Mouse (Mus musculus): ENCODE measurements around the gene Stra8.

The Stra8 gene

DNA sequence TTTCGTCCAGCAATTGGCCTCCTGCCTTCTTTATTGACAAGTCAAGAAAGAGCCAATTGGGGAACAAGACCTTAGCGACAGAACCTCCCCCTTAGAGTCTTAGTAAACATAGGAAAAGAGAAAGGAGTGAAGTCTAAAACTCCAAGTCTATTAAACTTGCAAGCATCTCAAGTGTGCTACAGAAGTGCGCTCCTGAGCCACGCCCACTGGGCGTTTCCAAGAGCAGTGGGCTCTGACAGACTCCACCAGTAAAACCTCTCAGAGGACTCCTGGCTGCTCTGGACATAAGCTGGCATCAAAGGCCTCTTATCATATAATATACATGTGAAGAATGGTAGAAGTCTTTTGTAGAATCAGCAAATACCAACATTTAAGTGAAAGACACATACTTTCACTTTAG, 16.5 kb upstream of the Stra8 start:
- no peak for DNase-seq (ENCODE audit: low spot score)

DNA sequence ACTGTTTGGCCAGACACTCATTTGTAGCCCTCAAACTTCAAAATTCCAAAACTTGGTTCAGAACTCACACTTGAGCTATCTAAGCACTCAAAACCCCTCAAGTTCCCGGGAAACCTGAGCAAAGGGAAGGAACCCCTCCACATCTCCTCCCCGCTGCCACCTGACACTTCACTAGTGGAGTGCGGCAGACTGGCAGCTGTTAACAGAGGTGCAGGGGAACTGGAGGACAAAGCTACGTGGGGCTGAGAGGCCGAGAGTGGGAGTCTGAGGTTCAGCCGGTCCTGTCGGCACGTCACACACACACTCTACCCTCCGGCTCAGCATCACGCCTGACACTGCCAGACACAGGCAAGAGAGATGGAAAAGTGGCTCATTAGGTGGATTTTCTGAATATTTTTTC, 16.1 kb upstream of the Stra8 start:
- DNase-seq (ENCODE audit: low spot score) = no peak

DNA sequence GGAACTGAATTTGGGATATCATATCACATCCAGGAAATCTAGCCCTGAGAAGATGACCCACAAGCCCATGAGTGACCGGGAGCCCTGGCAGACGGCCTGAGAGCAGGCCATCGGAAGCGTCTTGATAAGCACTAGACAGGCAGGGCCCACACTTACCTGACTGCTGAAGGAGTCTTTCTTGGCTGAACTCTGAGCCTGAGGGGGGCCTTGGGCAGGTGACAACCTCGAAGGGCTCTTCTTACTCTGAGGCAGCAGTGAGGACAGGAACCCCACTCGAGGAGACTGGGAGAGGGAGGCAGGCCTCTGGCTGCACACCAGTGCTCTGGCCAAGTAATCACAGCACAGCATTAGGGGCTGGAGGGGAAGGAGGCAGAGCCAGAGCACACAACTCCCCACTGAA, 15.6 kb upstream of the Stra8 start:
- DNase-seq (ENCODE audit: low spot score) = no peak

DNA sequence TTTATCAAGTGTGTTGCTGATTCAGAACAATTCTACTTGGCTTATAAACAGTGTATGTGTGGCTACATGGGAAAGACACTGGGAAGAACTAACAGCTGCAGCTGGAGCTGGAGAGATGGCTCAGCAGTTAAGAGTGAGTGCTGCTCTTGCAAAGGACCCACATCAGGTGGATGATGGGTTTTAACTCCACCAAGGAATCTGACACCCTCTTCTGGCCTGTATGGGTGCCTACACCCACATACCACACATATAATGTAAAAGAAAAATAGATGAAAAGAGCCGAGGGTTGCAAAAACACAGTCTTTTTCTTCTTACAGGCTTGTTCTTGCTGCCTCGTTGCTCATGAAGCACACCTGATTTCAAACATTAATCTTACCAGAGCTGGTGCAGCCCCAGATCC, 13.8 kb upstream of the Stra8 start:
- DNase-seq (ENCODE audit: low spot score) = no peak

DNA sequence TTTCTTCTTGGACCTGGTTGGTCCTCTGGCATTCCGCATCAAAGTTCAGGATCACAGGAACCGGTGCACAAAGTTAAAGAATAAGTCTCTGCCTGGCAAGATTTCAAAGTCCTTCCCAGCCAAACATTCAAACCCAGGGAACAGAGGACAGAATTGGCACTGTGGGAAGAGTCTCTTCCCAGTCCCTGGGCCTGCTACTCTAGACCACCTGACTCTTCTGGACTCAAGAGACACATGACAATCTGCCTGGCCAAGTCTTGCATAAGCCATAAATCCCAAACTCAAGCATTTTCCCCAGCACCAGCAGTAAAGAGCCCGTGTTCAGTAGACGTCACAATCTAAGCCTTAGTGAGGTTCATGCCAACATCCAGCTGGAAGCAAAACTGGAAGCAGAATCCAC, 13.3 kb upstream of the Stra8 start:
- DNase-seq (ENCODE audit: low spot score) = no peak

DNA sequence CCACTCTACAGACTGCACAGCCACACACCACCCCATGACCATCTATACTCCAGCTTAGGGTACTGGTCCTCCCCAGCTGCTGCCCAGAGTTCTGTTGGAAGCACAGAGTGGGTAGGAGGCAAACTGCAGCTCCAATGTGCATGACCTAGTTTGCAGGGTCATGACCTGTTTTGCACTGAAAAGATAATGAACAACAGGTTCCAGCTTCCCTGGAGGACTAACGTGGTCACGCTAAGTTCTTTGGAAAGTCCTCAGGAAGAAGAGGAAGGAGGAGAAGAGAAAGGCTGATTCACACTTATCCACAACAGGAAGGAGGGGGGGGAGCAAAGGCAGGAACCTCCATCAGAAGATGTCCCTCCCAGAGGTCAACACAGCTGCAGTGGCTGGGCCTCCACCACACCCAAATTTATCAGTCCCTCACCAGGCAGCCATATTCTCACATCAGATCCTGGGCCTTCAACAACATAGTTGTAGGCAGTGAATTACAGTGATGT, 12.8 kb upstream of the Stra8 start:
- no peak for DNase-seq (ENCODE audit: low spot score)

DNA sequence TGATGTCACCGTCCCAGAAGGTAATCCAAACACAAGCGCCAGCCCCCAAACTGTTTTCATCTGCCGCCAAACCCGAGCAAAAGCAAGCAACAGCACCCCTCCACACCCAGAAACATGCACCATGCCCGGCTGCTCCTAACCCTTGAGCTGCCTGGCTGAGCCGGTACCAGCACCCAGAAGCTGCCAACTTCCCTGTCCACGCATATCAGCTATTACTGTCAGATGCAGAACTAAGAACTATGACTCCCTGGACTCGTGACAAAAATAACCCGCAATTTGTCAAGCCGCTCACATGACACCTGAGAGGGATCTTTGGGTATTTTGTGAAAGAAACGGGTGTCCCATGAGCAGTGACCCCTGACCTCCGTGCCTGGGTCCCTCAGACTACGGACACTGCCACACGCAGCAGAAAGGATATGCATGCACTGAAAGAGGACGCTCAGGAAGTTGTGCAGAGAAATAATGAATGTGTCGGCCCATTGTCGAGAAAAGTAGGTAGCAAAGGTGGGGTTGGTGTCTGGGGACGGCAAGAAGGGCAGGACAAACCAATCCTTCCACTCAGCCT, 12.2 kb upstream of the Stra8 start:
- no peak for DNase-seq (ENCODE audit: low spot score)

DNA sequence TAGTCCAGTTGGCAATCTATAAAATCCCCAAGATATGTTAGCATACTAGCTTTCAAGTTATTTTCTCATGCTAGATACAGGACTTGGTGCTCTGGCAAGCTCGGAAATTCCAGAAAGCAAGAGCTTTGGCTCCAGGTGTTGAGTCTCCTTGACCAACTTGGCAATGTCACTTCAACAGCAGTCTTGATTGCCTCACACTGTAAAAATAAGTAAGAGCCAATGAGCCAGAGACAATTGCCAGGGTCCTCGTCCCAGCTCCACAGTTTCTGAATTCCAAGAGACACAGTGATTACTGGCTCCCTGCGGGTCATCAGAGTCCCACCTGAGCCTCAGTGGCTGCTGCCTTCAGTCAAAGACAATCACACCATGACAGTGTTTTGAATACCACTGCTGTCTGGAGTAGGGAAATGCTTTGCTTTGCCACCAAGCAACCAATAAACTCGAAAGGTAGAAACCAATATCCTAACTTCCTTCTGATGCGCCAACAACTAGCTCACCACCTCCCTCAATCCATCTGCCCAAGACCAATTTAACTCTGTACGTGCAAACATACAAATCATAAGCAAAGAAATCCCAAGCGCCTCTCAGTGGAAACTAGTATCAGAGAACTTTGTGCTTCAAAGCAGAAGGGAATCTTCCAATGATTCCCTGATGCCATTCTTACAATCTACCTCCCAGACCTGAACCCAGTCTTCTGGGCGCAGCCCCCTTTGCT, 10.2 kb upstream of the Stra8 start:
- no peak for DNase-seq (ENCODE audit: low spot score)

DNA sequence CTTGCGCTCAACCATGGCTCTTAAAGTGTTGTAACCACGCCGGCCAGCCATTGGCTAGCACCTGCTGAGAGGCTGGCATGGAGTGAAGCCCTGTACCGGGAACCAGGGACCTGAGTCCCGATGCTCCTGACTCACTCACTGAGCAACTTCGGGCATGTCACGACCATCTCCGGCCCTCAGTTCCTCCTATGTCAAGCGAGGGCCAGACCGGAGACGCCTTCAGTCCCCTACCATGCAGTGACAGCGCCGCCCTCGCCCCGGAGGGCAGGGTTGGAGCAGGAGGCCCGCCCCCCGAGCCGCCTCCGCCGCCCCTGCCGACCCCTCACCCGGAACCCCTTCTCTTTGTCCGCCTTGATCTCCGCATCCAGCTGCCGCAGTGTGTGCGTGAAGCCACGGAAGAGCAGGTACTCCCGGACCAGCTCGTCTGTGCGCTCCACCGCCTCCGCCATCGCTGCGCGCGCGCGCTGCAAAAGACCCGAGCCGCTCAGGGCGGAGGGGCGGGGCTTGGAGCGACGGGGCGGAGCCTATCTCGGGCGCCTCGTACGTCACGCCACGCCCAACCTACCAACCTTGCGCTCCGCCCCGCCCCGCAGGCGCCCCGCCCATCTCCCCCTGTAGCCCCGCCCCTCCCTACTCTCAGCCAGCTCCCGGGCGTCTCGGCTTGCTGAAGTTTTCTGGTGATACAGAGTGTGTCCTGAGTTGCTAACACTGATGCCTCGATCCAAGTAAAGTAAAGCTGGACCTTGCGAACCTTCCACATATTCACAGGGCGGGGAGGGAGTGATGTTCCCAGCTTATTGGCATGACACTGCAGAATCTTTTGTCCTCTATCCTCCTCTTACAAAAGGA, 9.4 kb upstream of the Stra8 start, which contains the start of gene Wdr91:
Gene Wdr91, minus strand, starts transcription at position 506 of the 849 bp plus-strand sequence.
- peak; percentile 95 for DNase-seq (ENCODE audit: low spot score)

DNA sequence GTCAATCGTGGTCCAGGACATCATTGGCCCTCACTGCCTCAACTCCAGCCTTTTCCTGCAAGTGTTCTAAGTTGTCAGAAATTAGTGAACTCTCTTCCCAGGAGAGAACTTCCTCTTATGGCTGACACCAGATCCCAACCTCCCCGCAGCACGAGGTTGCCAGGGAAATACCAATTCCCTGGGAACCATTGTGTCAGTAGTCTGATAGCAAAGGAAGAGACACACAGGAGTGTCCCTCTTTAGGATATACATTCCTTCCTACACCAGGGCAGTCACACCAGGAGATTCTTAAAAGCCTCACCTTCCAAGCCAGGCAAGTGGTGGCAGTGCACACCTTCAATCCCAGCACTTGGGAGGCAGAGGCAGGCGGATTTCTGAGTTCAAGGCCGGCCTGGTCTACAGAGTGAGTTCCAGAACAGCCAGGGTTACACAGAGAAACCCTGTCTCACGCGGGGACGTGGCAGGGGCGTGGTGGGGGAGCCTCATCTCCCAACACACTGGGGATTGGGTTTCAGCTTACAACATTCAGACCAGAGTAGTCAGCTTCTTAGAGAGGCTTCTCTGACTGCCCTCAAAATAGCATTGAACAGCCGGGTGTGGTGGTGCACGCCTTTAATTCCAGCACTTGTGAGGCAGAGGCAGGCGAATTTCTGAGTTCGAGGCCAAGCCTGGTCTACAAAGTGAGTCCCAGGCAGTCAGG, 6.5 kb upstream of the Stra8 start:
- DNase-seq (ENCODE audit: low spot score) = no peak

DNA sequence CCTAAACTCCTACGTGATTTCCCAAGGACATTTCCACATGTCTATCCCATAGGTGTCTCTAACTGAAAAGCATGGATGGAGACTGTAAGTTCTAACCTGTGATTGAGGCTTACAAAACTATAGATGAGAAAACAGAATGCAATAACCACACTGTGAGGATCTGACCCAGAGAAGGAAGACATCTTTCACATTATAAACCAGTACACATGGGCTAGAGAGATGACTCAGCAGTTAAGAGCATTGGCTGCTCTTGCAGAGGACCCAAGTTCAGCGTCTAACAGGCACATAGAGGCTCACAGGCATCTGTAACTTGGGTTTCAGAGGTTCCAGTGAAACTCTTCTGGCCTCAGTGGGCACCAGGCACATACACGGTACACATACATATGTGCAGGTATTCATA, 5.5 kb upstream of the Stra8 start:
- DNase-seq (ENCODE audit: low spot score) = no peak

DNA sequence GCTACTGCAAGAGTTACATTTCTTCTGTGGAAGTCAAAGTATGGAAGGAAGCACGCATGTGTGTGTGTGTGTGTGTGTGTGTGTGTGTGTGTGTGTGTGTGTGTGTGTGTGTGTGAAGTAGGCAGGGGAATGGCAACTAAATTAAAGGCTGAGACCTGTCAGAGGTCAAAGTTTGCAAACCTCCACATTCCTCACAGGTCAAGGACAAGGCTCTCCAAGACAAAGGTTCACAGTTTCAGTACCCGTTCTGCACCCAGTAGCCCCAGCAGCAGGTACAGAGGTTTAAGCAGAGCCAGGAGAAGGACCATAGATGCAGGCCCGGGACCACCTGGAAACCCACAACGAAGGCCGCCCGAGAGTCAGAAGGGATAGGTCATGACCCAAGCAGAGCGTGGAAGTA, 817 bp upstream of the Stra8 start:
- no peak for DNase-seq (ENCODE audit: low spot score)

DNA sequence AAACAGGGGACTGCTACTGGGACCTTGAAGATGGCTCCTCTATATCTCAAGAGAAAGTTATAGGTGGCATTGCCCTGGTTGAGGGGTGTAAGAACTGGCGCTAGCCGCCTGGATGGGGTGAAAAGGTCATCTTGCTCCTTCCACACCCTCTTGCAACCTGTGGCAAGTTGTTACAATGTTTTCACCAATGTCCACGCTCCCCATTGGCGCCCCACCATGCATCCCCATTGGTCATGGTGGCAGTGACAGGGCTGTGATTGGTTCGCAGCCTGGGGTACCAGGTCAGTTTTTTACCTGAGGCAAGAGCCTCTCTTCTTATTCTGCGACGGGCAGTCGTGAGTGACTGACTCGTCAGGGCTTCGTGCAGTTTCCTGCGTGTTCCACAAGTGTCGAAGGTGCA, 668 bp downstream of the Stra8 start:
- no peak for DNase-seq (ENCODE audit: low spot score)

DNA sequence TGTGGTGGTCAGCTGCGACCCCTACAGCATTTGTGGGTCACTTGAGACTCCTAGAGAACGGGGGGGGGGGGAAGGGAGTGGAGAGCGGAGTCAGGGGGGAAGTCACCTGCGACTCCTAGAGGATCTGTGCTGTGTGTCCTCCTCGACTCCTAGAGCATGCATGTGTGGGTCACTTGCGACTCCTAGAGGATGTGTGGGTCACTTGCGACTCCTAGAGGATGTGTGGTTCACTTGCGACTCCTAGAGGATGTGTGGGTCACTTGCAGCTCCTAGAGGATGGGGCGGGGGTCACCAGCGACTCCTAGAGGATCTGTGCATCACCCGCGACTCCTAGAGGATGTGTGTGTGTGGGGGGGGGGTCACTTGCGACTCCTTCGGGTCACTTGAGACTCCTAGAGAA, 2.0 kb downstream of the Stra8 start:
- peak; percentile 52 for DNase-seq (ENCODE audit: low spot score)

DNA sequence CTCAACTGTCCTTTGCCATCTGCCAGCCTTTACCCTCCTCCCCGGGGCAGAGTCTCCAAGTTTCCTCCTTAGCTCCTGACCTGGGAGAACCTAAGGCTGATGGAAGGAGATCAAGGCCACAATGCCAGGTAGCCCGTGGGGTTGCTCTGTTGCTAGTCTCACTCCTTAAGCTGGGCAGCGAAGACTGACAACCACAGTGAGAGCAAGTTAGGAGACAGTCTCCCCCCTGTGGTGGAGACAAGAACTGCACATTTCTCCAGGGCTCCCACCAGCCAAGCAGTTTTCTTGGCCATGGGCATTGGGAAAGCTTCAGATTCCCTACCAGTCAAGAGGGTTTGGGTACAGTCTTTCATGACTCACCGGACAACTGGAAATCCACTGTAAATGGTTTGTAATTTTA, 7.2 kb downstream of the Stra8 start:
- peak; percentile 42 for DNase-seq (ENCODE audit: low spot score)

DNA sequence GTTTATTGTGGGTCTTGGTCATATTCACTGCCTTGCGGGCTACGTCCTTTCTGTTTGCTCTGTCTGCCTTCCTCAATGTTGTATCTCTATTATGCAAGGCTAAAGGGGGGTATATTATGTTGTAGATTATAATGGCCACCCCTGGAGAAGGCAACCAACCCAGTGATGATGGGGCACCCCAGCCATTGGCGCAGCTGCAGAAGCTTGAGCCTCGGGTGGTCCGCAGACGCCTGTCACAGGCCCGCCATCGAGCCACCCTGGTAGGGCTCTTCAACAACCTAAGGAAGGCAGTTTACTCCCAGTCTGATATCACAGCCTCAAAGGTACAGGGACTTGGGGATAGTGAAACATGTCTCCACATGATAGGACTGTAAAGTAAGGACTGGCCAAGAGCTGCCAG, 7.6 kb downstream of the Stra8 start:
- no peak for DNase-seq (ENCODE audit: low spot score)

DNA sequence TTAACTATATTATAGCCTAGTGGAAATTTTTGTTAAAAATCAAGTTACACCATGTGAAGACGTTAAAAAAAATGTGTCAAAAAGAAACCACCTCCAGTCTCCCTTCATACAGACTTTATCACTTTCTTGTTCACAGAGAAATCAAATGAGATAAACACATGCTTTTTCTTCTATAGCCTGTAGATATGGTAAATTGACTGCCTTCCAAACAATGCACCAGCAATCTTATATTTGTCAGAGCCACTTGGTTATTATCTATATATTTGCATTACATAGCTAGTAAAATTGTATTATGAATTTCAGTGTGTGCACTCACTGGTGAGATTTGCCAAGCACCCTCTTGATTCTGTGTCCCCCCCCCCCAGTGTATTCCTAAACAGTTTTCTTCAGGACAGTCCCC, 12.7 kb downstream of the Stra8 start:
- DNase-seq (ENCODE audit: low spot score) = no peak

DNA sequence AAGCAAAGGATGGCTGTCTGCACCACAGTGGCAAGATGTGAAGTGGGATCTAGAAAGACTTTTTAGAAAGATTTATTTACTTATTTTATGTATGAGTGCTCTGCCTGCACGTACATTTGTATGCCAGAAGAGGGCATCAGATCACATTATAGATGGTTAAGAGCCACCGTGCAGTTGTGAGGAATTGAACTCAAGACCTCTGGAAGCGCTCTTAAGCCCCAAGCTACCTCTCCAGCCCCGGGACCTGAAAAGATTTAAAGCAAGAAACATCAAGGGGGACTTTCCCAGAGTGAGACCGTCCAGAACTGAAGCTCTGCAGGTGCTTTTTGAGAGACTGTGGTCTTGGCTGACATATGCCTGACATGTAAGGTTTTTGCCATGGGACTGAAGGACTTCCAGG, 16.8 kb downstream of the Stra8 start:
- no peak for DNase-seq (ENCODE audit: low spot score)

DNA sequence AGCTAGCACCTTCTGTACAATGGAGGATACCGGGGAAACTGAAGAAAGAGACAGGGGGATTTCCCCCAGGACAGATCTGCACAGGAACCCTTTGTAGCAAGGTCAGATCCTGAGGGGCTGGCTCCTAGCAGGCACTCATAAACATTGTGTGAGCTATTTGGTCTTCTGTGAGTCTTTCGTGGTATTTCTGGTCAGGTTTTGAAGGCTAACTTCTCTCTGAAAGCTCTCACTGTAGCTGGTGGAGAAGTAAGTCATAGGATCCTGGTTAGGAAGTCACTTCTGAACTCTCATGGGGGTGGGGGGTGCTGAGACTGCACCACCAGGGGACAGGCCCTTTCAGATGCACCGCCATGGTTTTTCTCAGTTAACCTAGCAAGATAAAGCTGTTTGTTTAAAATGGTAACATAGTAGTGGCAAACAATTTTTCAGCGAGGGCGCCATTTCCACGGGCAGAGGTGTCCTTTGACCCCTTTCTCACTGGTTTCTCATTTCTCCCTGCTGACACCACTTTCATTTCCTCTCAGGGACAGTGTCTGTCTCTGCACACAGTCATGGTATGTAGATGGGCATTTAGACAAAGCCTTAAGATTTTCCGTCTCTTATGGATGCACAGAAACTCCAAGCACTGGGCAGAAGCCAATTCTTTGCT, 18.4 kb downstream of the Stra8 start:
- DNase-seq (ENCODE audit: low spot score) = no peak

DNA sequence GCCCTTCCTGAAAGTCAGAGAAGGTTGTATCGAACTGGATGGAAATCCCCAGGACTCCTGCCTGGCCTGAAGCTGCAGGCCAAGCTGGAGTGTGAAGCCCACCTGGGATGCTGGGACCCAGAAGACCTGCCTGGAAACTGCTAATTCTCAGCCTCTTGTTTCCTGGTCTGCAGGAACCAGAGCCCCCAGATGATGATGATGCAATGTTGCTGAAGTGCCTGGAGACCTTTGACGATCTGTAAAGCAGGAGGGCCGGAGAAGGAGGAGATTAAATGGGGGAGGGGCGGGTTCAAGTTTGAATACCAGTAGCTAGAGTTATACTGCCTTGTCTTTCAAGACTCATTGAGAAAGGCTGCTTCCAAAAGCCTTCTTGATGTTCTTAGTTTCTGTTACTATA, 19.0 kb downstream of the Stra8 start:
- DNase-seq (ENCODE audit: low spot score) = no peak

DNA sequence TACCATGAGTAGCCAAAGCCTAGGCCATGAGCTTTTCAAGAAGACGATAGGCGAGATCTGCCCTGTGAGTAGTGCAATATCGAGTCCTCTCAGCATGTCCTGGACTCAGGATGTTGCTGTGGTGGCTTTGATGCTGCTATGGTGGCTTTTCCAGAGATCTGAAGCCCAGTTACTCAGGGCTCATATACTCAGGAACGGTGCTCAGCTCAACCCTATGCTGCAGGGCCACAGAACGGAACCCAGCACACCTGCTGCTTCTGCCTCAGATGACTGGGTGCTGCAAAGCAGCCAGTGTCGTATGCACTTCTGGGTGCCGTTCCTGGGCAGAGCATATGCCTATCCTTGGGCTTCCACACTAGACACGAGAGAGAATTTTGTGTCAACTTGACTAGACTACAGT, 19.5 kb downstream of the Stra8 start:
- no peak for DNase-seq (ENCODE audit: low spot score)

DNA sequence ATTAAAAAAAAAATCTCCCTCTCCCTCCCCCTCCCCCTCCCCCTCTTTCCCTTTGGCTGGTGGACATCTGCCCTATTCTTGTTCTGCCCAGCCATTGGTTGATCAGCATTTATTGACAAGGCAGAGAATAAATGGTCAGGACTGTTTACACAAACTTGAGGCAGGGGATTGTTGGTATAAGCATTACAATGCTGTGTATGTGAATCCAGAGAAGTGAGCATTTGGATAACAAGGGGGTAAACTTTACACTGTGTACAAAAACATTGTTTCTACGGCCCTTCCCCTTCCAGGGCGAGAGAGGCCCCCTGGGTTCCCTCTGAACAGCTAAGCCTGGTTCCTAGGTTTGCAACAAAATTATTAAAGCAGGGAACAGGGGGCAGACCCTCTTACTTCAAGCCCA, 21.5 kb downstream of the Stra8 start:
- DNase-seq (ENCODE audit: low spot score) = no peak
